Comparison of ENCODE assay signal across 14 mouse cellular contexts in genomic region chr12:80858307-80858706, GRCm38 (mm10).
DNase-seq lines count a peak whose midpoint lies in the region; ATAC-seq and TF ChIP-seq lines count a peak whose summit lies in the region.
"Had no signal": no experiment of that assay in that cellular context is flagged by ENCODE, and none has a peak within 500 bp of the region (broad histone marks: within the 10 kb centered on the region; RNA-seq: fewer than 3 reads in every experiment).

No protein-coding gene starts in this region.

- H3K4me3 ChIP-seq in ES-Bruce4 (ENCODE audit: low read depth, low read length): no peak overlapping the region
- no peak overlapping the region for H3K4me3 ChIP-seq in hindbrain, embryonic 12.5 days
- H3K4me3 ChIP-seq in midbrain, postnatal 0 days (ENCODE audit: low read depth, low read length): no peak overlapping the region
- H3K4me3 ChIP-seq: embryonic facial prominence, embryonic 12.5 days had no signal

- 0 out of 2 replicates have a peak, but pooled peaks have one; percentile 26 for TF ChIP-seq EP300 in ES-Bruce4 (IDR thresholded peaks at IDR 0.05; ENCODE audit: insufficient read depth, low read depth, low read length)

- no peak for TF ChIP-seq CTCF in ES-Bruce4 (IDR thresholded peaks at IDR 0.05; ENCODE audit: low read depth, low read length)
- TF ChIP-seq CTCF in midbrain, postnatal 0 days (IDR thresholded peaks at IDR 0.05): no peak

- no peaks in the 10 kb centered on the region for H3K9me3 ChIP-seq in ES-Bruce4 (replicated peaks; ENCODE audit: control insufficient read depth, insufficient read depth, low read length, poor library complexity, severe bottlenecking)
- H3K9me3 ChIP-seq in hindbrain, embryonic 12.5 days (replicated peaks): no peaks in the 10 kb centered on the region
- H3K9me3 ChIP-seq in midbrain, postnatal 0 days (ENCODE audit: low read length): no peaks in the 10 kb centered on the region
- H3K9me3 ChIP-seq: embryonic facial prominence, embryonic 12.5 days had no signal

- peak; percentile 42 for DNase-seq in R1 (ENCODE audit: low read depth, low spot score)
- DNase-seq in midbrain, postnatal 0 days (ENCODE audit: low spot score): peak; percentile 34
- no peak for DNase-seq in ovary, adult 18-20 months (ENCODE audit: low spot score)
- no peak for DNase-seq in thymus, postnatal 10 days (ENCODE audit: low spot score in 2 of 2)
- no peak for DNase-seq in adipocyte (ENCODE audit: low spot score)
- DNase-seq: cerebellum, adult 11-12 months; gastrocnemius, postnatal 36 days; kidney, postnatal 14 days; lung, adult 18-20 months had no signal

- ATAC-seq in hindbrain, embryonic 12.5 days (ENCODE audit: low FRiP score): peak; percentile 75
- no peak for ATAC-seq in midbrain, postnatal 0 days (ENCODE audit: low FRiP score)
- ATAC-seq: intestine, postnatal 0 days had no signal

- 44% methylated on average over 2 of the region's 2 CpGs for WGBS in hindbrain, embryonic 12.5 days
- 45% methylated on average over 2 of the region's 2 CpGs for WGBS in midbrain, postnatal 0 days

- no peaks in the 10 kb centered on the region for H3K27me3 ChIP-seq in ES-Bruce4 (ENCODE audit: control insufficient read depth, insufficient read depth, low read length, poor library complexity, severe bottlenecking)
- no peaks in the 10 kb centered on the region for H3K27me3 ChIP-seq in hindbrain, embryonic 12.5 days
- H3K27me3 ChIP-seq in midbrain, postnatal 0 days (ENCODE audit: insufficient read depth, low read length): no peaks in the 10 kb centered on the region
- H3K27me3 ChIP-seq: embryonic facial prominence, embryonic 12.5 days had no signal

- peaks cover 4% of the 10 kb centered on the region; the same call in 1 of the 2 replicates for H3K36me3 ChIP-seq in ES-Bruce4 (ENCODE audit: control insufficient read depth, insufficient read depth, low read length, poor library complexity, severe bottlenecking)
- H3K36me3 ChIP-seq in hindbrain, embryonic 12.5 days: no peaks in the 10 kb centered on the region
- H3K36me3 ChIP-seq in midbrain, postnatal 0 days (ENCODE audit: insufficient read depth, low read length): no peaks in the 10 kb centered on the region

- H3K4me2 ChIP-seq in hindbrain, embryonic 12.5 days (replicated peaks): no peak overlapping the region
- H3K4me2 ChIP-seq in midbrain, postnatal 0 days (ENCODE audit: low read depth, low read length, poor library complexity, severe bottlenecking): no peak overlapping the region
- H3K4me2 ChIP-seq: embryonic facial prominence, embryonic 12.5 days had no signal

- no peak for TF ChIP-seq POLR2A in ES-Bruce4 (IDR thresholded peaks at IDR 0.05; ENCODE audit: insufficient read depth, low read length)

- no peak overlapping the region for H3K27ac ChIP-seq in ES-Bruce4 (ENCODE audit: insufficient read depth, low read length)
- H3K27ac ChIP-seq in hindbrain, embryonic 12.5 days: peak overlapping the region; percentile 72
- no peak overlapping the region for H3K27ac ChIP-seq in midbrain, postnatal 0 days (ENCODE audit: low read depth, low read length)
- H3K27ac ChIP-seq: embryonic facial prominence, embryonic 12.5 days; stomach, postnatal 0 days had no signal

- H3K9ac ChIP-seq in ES-Bruce4 (ENCODE audit: low read depth, poor library complexity, severe bottlenecking): no peak overlapping the region
- H3K9ac ChIP-seq in hindbrain, embryonic 12.5 days: no peak overlapping the region
- H3K9ac ChIP-seq in midbrain, postnatal 0 days (replicated peaks; ENCODE audit: low read length, poor library complexity, severe bottlenecking): no peak overlapping the region
- H3K9ac ChIP-seq: embryonic facial prominence, embryonic 12.5 days had no signal

- H3K4me1 ChIP-seq in ES-Bruce4 (ENCODE audit: control insufficient read depth, insufficient read depth, low read length): peaks cover 3% of the 10 kb centered on the region
- H3K4me1 ChIP-seq in hindbrain, embryonic 12.5 days: peaks cover 36% of the 10 kb centered on the region
- peaks cover 1% of the 10 kb centered on the region; the same call in 1 of the 2 replicates for H3K4me1 ChIP-seq in midbrain, postnatal 0 days (ENCODE audit: insufficient read depth, low read length)

Comparison
In these comparisons a context has a peak if more than half of its experiments do, and no peak if none do; other contexts are left out.
1. DNase-seq: peak in R1 (single experiment) and midbrain, postnatal 0 days (single experiment); none in ovary, adult 18-20 months (single experiment), thymus, postnatal 10 days (0 of 2) and adipocyte (single experiment).